Mouse (Mus musculus) retina, postnatal 1 day (tissue): ENCODE measurements around the gene Zswim9.

Source experiments
- DNase-seq: peaks from one replicate; pipeline ENCODE4 v3.0.0-alpha.2; 2012

Zswim9 gene

DNA sequence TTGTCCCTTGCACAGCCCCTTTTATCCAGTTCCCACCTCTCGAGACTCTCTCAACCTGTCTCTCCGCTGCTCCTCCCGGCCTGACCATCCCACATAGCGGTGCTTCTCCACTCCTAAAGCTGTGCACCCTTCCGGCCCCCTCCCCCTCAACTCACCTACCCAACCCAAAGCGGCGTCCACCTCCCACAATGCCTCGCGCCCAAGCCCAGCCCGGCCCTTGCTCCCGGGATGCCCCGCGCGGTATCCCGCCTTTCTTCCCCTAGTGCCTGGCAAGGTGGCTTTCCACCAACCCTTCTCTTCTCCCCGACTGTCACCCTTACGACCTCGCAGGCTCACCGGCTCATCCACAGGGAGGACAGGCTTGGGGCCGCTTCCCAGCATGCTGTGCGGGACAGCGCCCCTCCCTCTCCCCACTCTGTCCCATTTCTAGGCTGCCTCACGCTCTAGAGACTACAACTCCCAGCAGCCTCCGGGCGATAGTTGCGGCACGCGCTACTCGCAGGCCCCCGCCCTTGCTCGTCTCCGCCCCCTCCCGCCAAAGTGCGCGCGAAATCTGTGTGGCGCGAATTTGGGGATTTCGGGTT, at the start of gene Zswim9:
Zswim9 (minus strand) TSS at position 414 of the 584 bp plus-strand sequence.
- peak; percentile 97 for DNase-seq

DNA sequence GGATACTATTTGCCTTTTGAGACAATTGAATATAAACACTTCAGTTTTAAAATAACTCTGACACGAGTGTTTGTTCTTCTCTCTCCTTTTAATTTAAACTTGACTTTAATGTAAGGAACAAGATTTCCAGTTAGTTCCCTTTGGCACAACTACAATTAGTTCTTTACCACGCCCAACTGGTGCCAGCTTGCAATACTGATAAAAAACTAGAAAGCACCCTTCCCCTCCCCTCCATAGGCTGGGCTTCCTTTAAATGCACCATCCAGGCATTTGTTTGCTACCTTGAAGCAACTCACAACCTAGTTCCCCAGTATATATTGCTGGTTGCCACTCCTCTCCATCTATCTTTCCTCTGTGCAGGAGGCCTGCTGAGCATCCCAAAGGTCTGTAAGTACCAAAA, 45.8 kb upstream of the Zswim9 start, which contains the start of gene Pla2g4c:
Pla2g4c (plus strand) TSS at position 340 of the 400 bp plus-strand sequence.
- DNase-seq = no peak

DNA sequence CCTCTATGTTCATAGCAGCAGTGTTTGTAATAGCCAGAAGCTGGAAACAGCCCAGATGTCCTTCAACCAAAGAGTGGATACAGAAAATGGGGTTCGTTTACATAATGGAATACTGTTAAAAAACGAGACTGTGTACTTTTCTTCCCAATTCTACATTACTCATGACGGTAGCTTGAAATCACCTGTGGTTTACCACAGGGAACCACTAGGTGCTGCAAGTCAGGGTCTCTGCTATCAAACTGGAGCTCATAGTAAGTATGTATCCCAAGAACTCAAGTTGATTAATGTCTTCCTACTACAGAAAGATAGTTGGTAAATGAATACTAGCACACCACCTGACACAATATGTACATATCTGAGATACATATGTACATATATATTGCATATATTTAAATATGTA, 42.9 kb upstream of the Zswim9 start:
- DNase-seq = no peak

DNA sequence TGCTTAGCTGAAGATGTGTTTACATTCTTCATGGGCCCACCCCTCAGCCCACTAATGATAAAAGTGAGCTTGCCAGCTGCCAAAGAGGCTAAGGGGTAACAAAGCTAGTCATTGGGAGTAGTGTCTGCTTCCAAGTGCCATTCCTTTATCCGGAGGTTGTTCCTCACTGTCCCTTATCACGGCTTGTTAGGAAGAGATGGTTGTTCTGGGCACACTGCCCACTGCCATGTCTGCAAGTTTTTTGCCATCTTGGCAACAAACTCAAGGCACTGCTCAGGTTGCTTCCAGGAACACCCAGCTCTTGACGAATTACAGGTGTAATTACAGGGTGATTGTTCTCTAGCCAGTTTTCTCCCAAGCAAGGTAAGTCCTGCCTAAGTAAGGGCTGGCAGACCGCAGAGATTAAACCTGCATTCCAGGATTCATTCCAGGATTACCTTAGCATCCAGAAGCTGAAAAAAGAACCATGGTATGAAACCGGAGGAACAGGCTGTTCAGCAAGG, 35.6 kb upstream of the Zswim9 start:
- no peak for DNase-seq

DNA sequence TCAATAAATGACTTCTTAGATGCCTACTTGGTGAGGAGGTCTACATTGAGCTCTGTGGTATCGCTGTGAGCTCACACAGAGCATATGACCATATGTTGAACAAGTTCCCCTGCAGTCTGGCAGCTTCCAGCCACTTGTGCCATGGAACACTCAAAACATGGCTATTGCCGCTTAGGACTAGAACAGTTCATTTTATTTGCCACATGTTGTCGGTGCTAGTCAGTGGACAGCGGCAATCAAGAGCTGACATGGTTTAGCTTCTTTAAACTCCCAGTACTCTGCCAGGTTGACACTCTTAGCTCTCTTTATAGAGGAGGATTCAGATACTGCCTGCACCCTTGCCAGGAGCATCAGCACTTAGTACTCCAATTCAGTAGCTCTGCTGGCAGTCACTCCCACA, 32.9 kb upstream of the Zswim9 start:
- DNase-seq = no peak

DNA sequence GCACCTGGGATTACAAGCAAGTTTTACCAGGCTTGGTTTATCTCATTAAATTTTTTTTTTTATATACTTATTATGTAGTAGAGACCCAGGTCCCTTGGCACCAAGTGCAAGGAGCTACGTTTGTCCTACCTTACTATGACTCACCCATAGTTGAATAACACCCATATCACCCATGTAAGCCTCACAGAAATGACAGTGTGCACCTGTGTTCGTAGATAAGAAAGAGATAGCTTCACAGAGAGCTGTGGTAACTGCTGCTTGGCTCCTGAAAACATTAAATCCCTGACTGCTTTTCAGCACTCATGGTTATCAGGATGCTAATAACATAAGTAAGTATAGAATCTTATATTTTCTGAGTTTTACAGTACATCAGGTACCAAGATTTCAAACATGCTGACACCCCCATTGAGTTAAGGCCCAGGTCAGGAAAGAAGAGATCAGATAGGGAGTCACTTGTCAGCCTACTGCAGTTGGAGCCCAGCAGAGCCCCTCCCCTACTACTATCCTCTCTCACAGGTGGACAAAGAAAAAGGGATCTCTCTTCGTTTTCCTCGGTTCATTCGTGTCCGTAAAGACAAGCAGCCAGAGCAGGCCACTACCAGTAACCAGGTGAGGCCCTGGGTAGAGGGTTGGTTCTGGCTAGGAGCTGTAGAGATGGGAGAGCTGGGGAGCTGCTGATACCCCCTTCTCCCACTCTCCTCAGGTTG, 32.1 kb upstream of the Zswim9 start:
- no peak for DNase-seq

DNA sequence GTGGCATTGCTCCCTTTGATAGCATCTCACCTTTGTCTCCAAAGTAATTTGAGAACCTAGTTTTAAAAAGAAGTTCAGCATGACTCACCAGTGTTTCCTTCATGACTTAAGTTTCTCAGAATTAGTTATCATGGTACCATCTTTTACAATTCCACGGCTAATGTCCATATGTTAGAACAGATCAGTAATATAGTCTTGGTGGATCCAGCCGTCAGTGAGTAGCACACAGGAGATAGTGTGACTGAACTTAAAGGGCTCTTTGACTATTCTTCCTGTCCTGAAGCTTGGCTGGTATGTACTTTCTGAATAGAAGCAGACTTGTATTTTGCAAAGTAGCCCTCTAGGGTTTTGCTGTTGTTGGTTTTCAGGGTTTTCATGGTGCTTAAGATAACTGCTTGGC, 30.9 kb upstream of the Zswim9 start:
- DNase-seq = no peak

DNA sequence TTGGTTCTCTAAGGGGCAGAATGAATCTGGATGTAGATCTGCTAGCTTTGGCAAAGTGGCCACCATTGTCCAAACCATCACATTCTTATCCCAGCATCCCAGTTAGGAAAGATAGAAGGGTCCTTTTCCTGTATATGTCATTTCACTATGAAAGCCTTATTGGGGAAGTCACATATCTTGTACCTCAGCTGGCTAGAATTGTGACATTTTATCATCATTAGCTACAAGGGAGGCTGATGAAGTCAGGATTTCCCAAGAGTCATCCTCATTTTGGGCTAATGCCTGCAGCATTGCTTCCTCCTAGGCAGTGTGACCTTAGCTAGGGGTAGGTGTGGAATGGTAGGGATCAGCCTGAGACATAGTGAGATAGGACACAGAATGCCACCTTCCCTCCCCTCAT, 24.9 kb upstream of the Zswim9 start:
- no peak for DNase-seq

DNA sequence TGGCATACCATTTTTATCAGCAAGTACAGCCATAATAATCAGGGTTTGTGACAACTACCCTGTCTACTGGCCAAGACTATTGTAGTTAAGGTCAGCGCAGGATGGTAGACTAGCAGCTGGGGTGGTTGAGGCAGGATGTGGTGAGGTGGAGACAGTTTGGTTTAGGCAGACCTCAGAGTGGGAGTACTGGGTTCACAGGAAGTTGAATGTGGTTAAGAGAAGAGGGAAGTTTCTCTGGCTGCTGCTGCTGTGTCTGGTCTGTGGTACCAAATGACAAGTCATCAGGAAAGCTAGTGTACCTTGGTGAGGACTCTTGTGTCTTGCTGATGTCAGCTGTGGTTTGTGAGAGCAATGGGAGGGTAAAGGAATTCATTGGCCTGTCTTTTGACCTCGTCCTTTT, 24.3 kb upstream of the Zswim9 start:
- no peak for DNase-seq

DNA sequence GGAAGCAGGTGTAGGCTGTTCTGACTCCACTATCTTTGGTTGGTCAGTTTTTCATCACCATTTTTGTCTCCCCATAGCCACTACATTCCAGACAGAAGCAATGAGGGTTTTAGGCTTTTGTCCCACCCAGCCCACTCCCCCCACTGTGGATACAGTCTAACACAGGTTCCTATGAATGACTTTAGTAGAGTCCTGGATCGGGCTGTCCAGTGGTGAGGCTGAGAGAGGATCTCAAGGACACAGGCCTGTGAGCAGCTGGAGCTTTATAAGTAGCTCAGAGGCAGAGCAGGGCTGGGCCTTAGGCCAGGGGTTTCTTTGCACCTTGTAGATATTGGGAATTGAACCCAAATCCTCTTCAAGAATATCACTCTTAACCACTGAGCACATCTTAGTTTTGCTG, 23.1 kb upstream of the Zswim9 start:
- no peak for DNase-seq

DNA sequence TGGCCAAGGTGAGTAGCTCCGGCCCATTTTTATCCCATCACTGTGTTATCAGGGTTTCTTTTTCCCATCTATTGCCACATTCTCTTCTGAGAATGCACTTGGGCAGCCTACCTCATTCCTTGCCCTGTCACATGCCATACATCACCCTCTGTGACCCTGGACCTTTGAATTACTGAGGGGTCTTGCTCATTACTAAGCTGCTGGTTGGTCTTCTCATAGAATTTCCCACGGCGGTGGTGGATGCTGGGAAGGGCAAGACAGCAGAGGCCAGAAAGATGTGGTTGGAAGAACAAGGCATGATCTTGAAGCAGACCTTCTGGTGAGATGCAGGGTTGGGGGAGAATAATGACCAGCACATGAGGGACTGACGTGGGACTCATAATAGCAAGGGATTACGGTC, 20.3 kb upstream of the Zswim9 start:
- no peak for DNase-seq

DNA sequence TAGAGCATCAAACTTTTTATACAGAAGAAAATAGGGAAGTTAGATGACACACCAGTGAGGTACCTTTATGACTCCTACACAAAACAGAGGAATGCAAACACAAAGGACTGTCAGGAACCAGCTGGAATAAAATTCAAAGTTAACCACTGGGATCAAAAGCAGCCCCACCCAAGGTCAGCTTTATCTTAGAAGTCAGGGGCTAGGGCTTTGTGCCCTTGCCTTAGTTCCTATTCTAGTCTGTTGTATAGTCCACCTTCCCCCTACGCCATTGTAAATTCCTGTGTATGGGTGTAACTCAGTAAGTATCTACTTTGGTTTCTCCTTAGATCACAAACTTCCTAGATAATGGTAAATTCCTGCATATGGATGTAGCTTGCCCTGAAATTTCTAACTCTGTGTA, 19.1 kb upstream of the Zswim9 start:
- DNase-seq = no peak

DNA sequence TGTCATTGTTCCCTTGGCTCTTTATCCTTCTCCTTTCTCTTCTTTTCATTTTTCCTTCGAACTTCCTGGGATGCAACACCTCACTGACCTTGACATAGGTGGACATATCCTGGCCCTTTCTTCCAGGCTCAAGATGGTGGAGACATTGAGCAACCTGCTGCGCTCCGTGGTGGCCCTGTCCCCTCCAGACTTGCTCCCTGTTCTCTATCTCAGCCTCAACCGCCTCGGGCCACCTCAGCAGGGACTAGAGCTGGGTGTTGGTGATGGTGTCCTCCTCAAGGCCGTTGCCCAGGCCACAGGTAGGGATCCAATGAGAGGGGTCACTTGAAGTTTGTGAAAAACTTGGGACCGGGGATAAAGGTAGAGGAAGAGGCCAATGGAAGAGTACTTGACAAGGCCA, 16.7 kb upstream of the Zswim9 start:
- DNase-seq = no peak

DNA sequence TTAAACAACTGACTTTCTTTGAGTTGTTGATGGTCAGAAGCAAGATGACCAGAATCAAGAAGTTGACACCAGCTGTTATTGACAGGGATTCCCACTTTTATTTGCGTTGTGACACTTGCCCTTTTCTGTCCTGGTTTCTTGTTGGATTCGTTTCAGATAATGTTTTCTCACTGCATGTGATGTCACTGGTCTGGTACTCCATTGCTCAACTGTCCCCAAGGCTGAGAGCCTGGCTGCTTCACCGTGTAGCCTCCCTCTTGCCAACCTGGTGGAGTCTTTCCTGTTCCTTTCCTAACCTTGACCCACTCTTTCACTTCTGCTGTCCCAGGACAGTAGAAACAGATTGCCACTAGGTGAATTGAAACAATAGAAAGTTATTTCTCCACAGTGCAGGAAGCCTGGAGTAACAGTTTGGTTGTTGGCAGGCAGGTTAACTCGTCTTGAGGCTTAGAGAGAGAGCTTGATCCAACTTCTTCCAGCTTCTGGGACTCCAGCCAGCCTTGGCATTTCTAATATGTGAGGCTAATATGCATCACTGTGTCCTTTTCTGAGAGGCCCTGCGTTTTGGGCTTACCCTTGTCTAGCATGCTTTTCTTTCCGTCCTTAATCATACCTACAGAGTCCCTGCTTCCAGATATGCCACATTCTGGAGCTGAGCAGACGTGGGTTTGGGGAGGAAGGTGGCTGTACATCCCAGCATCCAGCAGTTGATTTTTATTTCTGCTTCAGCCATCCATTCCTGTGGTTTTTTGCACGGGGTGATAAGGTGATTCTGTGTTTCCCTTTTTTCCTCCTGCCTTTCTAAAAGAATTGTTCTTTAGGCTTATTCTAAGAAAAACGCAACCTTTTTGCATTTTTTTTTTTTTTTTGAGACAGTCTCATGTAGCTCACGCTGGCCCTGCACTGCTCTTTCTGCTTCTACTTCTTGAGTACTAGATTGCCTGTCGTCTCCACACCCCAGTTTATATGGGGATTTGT, 15.6 kb upstream of the Zswim9 start:
- no peak for DNase-seq

DNA sequence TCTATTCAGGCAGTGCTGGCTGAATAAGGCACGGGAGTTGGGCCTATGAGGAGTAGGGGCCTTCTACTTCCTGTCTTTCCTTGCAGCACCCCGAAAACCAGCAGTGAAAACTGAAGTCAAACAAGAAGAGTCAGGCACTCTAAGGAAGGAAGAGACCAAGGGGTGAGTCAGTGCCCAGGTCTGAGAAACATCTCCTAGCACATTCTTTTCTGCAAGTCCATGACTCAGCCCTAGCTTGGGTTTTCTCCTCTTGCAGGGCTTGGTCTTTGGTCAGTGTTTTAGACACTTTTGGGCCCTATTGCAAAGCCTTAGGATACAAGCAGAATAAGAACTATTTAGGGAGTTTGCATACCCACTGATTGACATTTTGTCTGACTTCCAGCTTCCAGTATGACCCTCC, 12.8 kb upstream of the Zswim9 start:
- DNase-seq = no peak

DNA sequence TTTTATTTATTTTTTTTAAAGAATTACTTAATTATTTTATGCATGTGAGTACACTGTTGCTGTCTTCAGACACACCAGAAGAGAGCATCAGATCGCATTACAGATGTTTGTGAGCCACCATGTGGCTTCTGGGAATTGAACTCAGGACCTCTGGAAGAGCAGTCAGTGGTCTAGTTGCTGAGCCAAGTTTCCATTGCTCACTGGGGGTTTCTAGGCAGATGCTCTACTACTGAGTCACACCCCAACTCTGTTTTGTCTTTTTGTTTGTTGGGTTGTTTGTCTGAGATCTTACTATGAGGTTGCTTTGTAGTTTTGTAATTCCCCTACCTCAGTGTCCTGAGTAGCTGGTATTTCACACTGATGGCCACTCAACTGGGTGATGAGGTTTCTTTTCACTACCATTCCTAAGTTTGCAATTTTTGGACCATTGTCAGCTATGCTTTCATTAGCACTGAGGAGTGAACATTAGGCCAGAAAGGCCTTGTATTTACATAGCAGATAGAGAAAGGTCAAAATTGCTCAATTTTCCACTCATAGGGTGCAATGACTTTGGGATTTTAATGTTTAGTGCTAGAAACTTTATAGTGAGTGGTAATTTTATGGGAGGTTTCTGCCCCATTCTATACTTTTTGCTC, 11.6 kb upstream of the Zswim9 start:
- DNase-seq = no peak

DNA sequence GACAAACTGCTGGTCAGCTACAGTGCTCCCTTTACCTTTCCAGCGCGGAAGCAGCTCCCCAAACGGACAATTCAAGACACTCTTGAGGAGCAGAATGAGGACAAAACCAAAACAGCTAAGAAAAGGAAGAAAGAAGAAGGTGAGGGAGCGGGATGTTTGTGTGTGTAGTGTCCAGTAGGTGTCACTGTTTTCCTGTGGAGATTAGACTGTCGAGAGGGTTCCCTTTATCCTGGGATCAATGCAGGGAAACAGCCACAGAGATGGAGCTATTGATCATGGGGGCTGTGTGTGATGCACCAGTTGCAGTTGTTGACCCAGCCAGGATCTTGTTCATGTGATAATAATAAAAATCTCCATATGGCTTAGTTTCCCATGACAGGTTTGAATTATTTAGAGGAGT, 10.1 kb upstream of the Zswim9 start:
- DNase-seq = peak; percentile 61

DNA sequence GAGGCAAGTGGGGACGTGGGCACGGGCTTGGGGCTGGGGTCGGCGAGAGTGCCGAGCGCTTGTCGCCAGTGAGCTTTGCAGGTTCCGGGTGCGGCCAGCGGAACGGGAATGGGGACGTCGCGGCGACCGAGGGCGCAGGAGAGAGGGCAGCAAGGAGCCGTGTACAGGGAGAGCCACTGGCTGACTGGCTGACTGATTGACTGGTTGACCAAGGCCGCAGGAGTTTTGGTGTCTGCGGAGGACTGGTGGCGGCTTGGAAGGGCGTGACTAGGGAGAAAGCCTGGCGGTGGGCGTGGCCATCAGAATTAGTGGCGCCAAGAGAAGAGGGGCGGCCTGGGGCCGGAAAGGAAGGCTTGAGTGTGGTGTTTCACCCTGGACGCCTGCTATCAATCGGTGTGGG, 436 bp upstream of the Zswim9 start:
- peak; percentile 32 for DNase-seq

DNA sequence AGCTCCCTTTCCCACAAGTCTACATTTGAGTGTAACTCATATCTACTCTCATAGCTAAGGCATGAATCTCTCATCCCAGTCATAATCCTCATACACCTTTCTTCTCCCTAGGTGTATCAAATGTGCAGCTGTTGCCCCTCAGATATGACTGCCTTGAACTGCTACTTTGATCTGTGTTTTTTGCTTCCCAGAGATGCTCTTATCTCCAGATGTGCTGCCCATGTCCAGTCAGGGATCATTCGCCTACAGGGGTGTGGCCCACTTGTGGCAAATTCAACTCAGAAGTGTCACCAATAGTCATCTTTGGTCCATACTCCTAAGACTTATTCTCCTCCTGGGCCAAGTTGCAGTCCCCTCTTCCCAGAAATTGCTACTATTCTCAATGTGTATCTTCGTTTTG, 688 bp downstream of the Zswim9 start:
- DNase-seq = no peak

DNA sequence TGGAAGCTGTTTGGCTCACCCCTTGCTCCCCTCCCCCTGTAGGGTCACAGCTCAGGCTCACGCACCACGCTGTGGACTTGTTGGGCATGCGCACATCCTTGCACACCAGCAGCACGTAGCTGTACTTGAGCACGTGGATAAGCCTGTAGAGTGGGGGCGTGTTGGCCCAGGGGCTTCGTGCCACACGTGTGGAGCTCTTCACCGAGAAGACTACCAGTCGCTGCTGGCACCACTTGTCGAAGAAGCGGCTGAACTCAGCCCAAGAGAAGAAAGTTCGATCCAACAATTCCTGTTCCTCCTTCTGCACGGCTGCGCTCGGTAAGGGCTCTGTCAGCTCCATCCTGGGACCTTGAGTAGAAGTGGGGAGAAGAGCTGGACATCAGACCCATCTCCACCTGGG, 1.4 kb downstream of the Zswim9 start, which contains the start of gene Lig1:
Lig1 (plus strand) TSS at position 203 of the 400 bp plus-strand sequence.
- DNase-seq = no peak

DNA sequence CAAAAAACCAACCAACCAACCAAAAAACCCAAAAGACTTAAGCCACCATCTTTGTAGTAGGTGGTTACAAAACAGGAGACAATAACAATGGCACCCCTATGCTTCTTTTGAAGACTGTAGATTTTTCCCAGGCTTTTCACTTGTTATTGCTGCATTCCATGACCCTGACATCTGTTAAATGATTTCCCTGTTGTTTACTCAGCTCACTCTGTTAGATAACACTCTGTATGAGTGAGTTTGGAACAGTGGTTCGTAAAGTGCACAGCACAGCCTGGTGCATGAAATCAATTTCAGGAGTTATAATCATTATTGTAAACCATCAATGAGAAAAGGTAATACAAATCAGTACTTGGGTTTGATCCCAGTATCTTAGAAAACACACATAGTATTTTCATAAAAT, 6.8 kb downstream of the Zswim9 start:
- no peak for DNase-seq

DNA sequence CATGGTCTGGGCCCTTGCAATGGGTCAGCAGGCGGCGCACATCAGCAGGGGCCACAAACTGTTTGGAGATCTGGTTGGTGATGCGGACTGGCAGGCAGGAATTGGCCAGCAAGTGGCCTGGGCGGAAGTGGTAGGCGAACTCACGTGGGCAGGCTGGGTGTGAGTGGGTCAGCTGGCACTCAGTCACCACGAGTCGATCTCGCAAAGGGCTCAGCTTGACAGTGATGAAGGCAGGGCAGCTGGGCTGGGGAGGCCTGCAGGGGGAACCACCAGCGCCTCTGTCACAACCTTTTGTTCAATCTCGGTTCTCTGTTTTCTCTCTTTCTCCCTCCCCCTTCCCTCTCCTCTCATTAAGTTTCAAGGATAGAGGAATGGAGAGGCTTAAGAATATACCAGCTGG, 9.1 kb downstream of the Zswim9 start:
- DNase-seq = no peak

DNA sequence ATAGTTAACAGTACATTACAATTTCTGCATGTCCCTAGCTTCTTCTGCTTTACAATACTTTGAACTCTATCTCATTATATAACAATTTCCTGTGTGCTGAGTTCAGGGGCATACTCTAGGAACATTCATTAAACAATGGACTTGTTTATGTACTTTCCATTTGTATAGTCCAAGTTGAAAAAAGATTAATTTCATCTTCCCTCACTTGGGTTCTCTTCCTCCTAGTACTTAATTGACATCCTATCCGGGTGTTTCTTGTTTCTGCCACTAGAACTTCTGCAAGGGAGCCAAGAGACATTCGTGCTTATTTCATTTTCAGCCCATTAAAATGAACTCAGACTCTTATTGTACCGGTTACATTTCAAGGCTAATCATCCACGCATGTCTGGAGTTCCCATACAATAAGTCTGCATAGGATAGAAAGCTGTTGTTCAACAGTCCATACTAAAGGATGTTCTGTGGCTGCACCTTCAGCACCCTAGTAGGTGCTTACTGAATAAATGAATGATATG, 9.7 kb downstream of the Zswim9 start:
- no peak for DNase-seq
